In the genomic region with DNA sequence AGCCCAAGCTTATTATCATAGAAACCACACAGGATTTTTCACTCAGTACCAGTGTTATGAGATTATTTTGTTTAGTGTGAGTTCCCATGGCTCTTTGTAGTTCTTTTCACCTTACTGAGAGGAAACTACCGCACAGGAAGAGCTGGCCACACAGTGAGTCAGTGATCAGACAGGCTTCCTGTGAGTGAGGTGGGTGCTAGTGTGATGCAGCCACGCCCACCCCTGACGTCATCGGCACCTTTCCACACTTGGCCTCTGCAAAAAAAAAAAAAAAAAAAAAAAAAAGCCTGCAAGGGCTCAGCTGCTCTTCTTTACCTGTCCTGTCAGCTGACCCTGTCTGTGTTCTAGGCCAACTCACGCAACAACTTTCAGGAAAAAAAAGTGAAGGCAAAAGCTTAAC, we compare ENCODE assay signal across 9 mouse cellular contexts. TPM values are rescaled to one million over a fixed set of nuclear protein-coding genes. Genes with fewer than 3 reads are reported as not detected.
DNase-seq lines count a peak whose midpoint lies in the region; ATAC-seq and TF ChIP-seq lines count a peak whose summit lies in the region.
"Had no signal": no experiment of that assay in that cellular context is flagged by ENCODE, and none has a peak within 500 bp of the region (broad histone marks: within the 10 kb centered on the region; RNA-seq: fewer than 3 reads in every experiment).

No protein-coding gene starts in this region.

- 0 out of 2 replicates have a peak, but pooled peaks have one; percentile 41 for ATAC-seq in lung, embryonic 14.5 days (ENCODE audit: insufficient read depth)
- peak; percentile 82; the same call in 1 of the 2 replicates for ATAC-seq in stomach, embryonic 15.5 days (ENCODE audit: insufficient read depth, low FRiP score, low read depth)
- no peak for ATAC-seq in forebrain, postnatal 0 days

- TF ChIP-seq EP300 in heart, adult 2 months (IDR thresholded peaks at IDR 0.05; ENCODE audit: insufficient read depth, low read depth, low read length), result no peak

- intact Hi-C loops in heart, adult 2 months (cut with DNase I), result no loop called here

- no peaks in the 10 kb centered on the region for H3K79me2 ChIP-seq in heart, adult 2 months (replicated peaks; ENCODE audit: control insufficient read depth, insufficient read depth, low read length)

- no peaks in the 10 kb centered on the region for H3K27me3 ChIP-seq in heart, adult 2 months (ENCODE audit: control insufficient read depth, insufficient read depth, low read length)
- no peaks in the 10 kb centered on the region for H3K27me3 ChIP-seq in lung, embryonic 14.5 days (ENCODE audit: insufficient read depth, low read length)
- H3K27me3 ChIP-seq in stomach, embryonic 15.5 days (replicated peaks), result no peaks in the 10 kb centered on the region
- no peaks in the 10 kb centered on the region for H3K27me3 ChIP-seq in forebrain, postnatal 0 days (ENCODE audit: insufficient read depth, low read length)

- peak; percentile 51 for DNase-seq in urinary bladder, postnatal 14 days (ENCODE audit: low spot score)
- no peak for DNase-seq in urinary bladder, postnatal 10 days (ENCODE audit: low spot score)
- DNase-seq in heart, adult 2 months, result peak; percentile 23 to 74
- peak; percentile 34 for DNase-seq in lung, embryonic 14.5 days
- no peak for DNase-seq in ovary, postnatal 14 days (ENCODE audit: low spot score)
- DNase-seq in right cerebral cortex, adult 2 months (ENCODE audit: low spot score in 2 of 2), result no peak
- DNase-seq in forebrain, postnatal 0 days, result no peak

- H3K4me2 ChIP-seq in lung, embryonic 14.5 days, result peak overlapping the region; percentile 36
- H3K4me2 ChIP-seq in stomach, embryonic 15.5 days, result no peak overlapping the region
- H3K4me2 ChIP-seq in forebrain, postnatal 0 days (ENCODE audit: low read depth), result no peak overlapping the region

- H3K36me3 ChIP-seq in heart, adult 2 months (ENCODE audit: control insufficient read depth, insufficient read depth, low read length), result no peaks in the 10 kb centered on the region
- no peaks in the 10 kb centered on the region for H3K36me3 ChIP-seq in lung, embryonic 14.5 days (ENCODE audit: insufficient read depth)
- H3K36me3 ChIP-seq in stomach, embryonic 15.5 days, result no peaks in the 10 kb centered on the region
- no peaks in the 10 kb centered on the region for H3K36me3 ChIP-seq in forebrain, postnatal 0 days (ENCODE audit: insufficient read depth)

- no peak for TF ChIP-seq POLR2A in heart, adult 2 months (IDR thresholded peaks at IDR 0.05; ENCODE audit: insufficient read depth, low read depth, low read length)

- no peak for TF ChIP-seq CTCF in heart, adult 2 months (IDR thresholded peaks at IDR 0.05)
- no peak for TF ChIP-seq CTCF in lung, embryonic 14.5 days (IDR thresholded peaks at IDR 0.05; ENCODE audit: low read depth)
- TF ChIP-seq CTCF in forebrain, postnatal 0 days (IDR thresholded peaks at IDR 0.05; ENCODE audit: low read depth), result no peak

- peak overlapping the region; percentile 34 for H3K4me3 ChIP-seq in heart, adult 2 months
- H3K4me3 ChIP-seq in lung, embryonic 14.5 days (ENCODE audit: low read depth, low read length), result no peak overlapping the region
- no peak overlapping the region for H3K4me3 ChIP-seq in stomach, embryonic 15.5 days (replicated peaks)
- no peak overlapping the region for H3K4me3 ChIP-seq in forebrain, postnatal 0 days (ENCODE audit: low read depth, low read length)

- H3K27ac ChIP-seq in heart, adult 2 months, result no peak overlapping the region
- H3K27ac ChIP-seq in lung, embryonic 14.5 days (ENCODE audit: low read depth), result no peak overlapping the region
- no peak overlapping the region for H3K27ac ChIP-seq in stomach, embryonic 15.5 days
- no peak overlapping the region for H3K27ac ChIP-seq in forebrain, postnatal 0 days (ENCODE audit: low read depth, low read length)

- H3K9me3 ChIP-seq in lung, embryonic 14.5 days (ENCODE audit: low read depth, low read length), result no peaks in the 10 kb centered on the region
- H3K9me3 ChIP-seq in stomach, embryonic 15.5 days, result no peaks in the 10 kb centered on the region
- no peaks in the 10 kb centered on the region for H3K9me3 ChIP-seq in forebrain, postnatal 0 days (ENCODE audit: low read length)

- WGBS in heart, adult 2 months, result 26% methylated on average over 5 of the region's 5 CpGs
- whole genome bisulfite sequencing in lung, embryonic 14.5 days, result 27% methylated on average over 5 of the region's 5 CpGs
- 31% methylated on average over 5 of the region's 5 CpGs for WGBS in stomach, embryonic 15.5 days
- 57% methylated on average over 5 of the region's 5 CpGs for WGBS in forebrain, postnatal 0 days

- no peak overlapping the region for H3K9ac ChIP-seq in heart, adult 2 months (ENCODE audit: low read depth, low read length)
- H3K9ac ChIP-seq in lung, embryonic 14.5 days, result no peak overlapping the region
- no peak overlapping the region for H3K9ac ChIP-seq in stomach, embryonic 15.5 days
- no peak overlapping the region for H3K9ac ChIP-seq in forebrain, postnatal 0 days

- no peaks in the 10 kb centered on the region for H3K4me1 ChIP-seq in heart, adult 2 months (ENCODE audit: control insufficient read depth, insufficient read depth, low read length)
- no peaks in the 10 kb centered on the region for H3K4me1 ChIP-seq in lung, embryonic 14.5 days (ENCODE audit: insufficient read depth)
- H3K4me1 ChIP-seq in stomach, embryonic 15.5 days, result no peaks in the 10 kb centered on the region
- no peaks in the 10 kb centered on the region for H3K4me1 ChIP-seq in forebrain, postnatal 0 days (ENCODE audit: insufficient read depth)

RNA-seq across cellular contexts. Expression of gene Fasl, which starts 21.6 kb away (rescaled TPM):
- total RNA-seq in heart, adult 2 months (2021), result not detected
- polyA plus RNA-seq in heart, adult 2 months (2012; rRNA removed), result 0.10 TPM in 1 of 2 replicates, not detected in the other
- polyA plus RNA-seq in lung, embryonic 14.5 days (2014; fragmentation: Nextera tagmentation; extraction: Ambion mirVana), result not detected in 2 replicates
- polyA plus RNA-seq in stomach, embryonic 15.5 days (2015; fragmentation: Nextera tagmentation; extraction: Ambion mirVana), result not detected in 2 replicates
- total RNA-seq in forebrain, postnatal 0 days (2014; rRNA removed), result 0.10 and 0.15 TPM in 2 replicates
- polyA plus RNA-seq in forebrain, postnatal 0 days (2015; fragmentation: Nextera tagmentation; extraction: Ambion mirVana), result not detected in 2 replicates
- polyA plus RNA-seq: neural tube, embryonic 11.5 days had no signal

Comparison
In these comparisons a context has a peak if more than half of its experiments do, and no peak if none do; other contexts are left out.
1. DNase-seq: peak in urinary bladder, postnatal 14 days (single experiment), heart, adult 2 months (2 of 2) and lung, embryonic 14.5 days (single experiment); none in urinary bladder, postnatal 10 days (single experiment), ovary, postnatal 14 days (single experiment), right cerebral cortex, adult 2 months (0 of 2) and forebrain, postnatal 0 days (single experiment).